In genomic region chr12:104960421-104960820, GRCm38 (mm10) we compare ENCODE assay signal across 18 mouse cellular contexts. TPM values are rescaled to one million over a fixed set of nuclear protein-coding genes. Genes with fewer than 3 reads are reported as not detected.
A peak's percentile ranks its signal among the peaks of the same experiment; 100 is the strongest.
DNase-seq lines count a peak whose midpoint lies in the region; ATAC-seq and TF ChIP-seq lines count a peak whose summit lies in the region.
"Had no signal": no experiment of that assay in that cellular context is flagged by ENCODE, and none has a peak within 500 bp of the region (broad histone marks: within the 10 kb centered on the region; RNA-seq: fewer than 3 reads in every experiment).

No protein-coding gene starts in this region.

- peak; percentile 59 for DNase-seq in lung, embryonic 14.5 days
- no peak for DNase-seq in lung, postnatal 14 days
- DNase-seq in NIH3T3 (ENCODE audit: low read depth) = peak; percentile 70
- DNase-seq in liver, adult 2 months (ENCODE audit: extremely low read depth, low read depth, low spot score) = peak; percentile 63
- DNase-seq in spleen, postnatal 14 days (ENCODE audit: low spot score in 2 of 2) = no peak
- DNase-seq in heart, postnatal 4 days = no peak
- no peak for DNase-seq in layer of hippocampus, adult 9-10 months (ENCODE audit: low spot score)
- DNase-seq: cerebellum, postnatal 14 days; heart, adult 11 months; right cerebral cortex, adult 18-20 months had no signal

- no peak for TF ChIP-seq CTCF in lung, embryonic 14.5 days (IDR thresholded peaks at IDR 0.05; ENCODE audit: low read depth)
- no peak for TF ChIP-seq CTCF in liver, adult 2 months (IDR thresholded peaks at IDR 0.05; ENCODE audit: low read depth, low read length)

- 0 out of 2 replicates have a peak, but pooled peaks cover 4% of the 10 kb centered on the region for H3K4me1 ChIP-seq in lung, embryonic 14.5 days (ENCODE audit: insufficient read depth)
- H3K4me1 ChIP-seq in liver, adult 2 months (ENCODE audit: control insufficient read depth, insufficient read depth, low read length) = no peaks in the 10 kb centered on the region

- H3K4me3 ChIP-seq in lung, embryonic 14.5 days (ENCODE audit: low read depth, low read length) = no peak overlapping the region
- no peak overlapping the region for H3K4me3 ChIP-seq in liver, adult 2 months (ENCODE audit: insufficient read depth, low read depth, low read length)
- H3K4me3 ChIP-seq: embryonic facial prominence, embryonic 10.5 days; erythroblast, embryonic 14.5 days; heart, embryonic 15.5 days; layer of hippocampus, adult 2 months; left cerebral cortex, adult 2 months; stomach, embryonic 15.5 days had no signal

- H3K27me3 ChIP-seq in lung, embryonic 14.5 days (ENCODE audit: insufficient read depth, low read length) = peaks cover 25% of the 10 kb centered on the region
- no peaks in the 10 kb centered on the region for H3K27me3 ChIP-seq in liver, adult 2 months (ENCODE audit: control insufficient read depth, insufficient read depth, low read length)
- H3K27me3 ChIP-seq: stomach, embryonic 15.5 days had no signal

- H3K9ac ChIP-seq in lung, embryonic 14.5 days = no peak overlapping the region
- H3K9ac ChIP-seq in liver, adult 2 months (ENCODE audit: low read depth, low read length) = no peak overlapping the region
- H3K9ac ChIP-seq: heart, embryonic 15.5 days; stomach, embryonic 15.5 days had no signal

- H3K27ac ChIP-seq in lung, embryonic 14.5 days (ENCODE audit: low read depth) = no peak overlapping the region
- no peak overlapping the region for H3K27ac ChIP-seq in liver, adult 2 months (replicated peaks; ENCODE audit: insufficient read depth, low read depth, low read length)
- H3K27ac ChIP-seq: embryonic facial prominence, embryonic 10.5 days; heart, embryonic 15.5 days; layer of hippocampus, adult 2 months; left cerebral cortex, adult 2 months; stomach, embryonic 15.5 days had no signal

- H3K36me3 ChIP-seq in lung, embryonic 14.5 days (ENCODE audit: insufficient read depth) = no peaks in the 10 kb centered on the region
- no peaks in the 10 kb centered on the region for H3K36me3 ChIP-seq in liver, adult 2 months (ENCODE audit: control insufficient read depth, insufficient read depth, low read length)
- H3K36me3 ChIP-seq: embryonic facial prominence, embryonic 10.5 days; heart, embryonic 15.5 days; stomach, embryonic 15.5 days had no signal

- ATAC-seq in lung, embryonic 14.5 days (ENCODE audit: insufficient read depth) = no peak
- peak; percentile 88 for ATAC-seq in megakaryocyte progenitor cell, adult 5-6 weeks (replicated peaks; ENCODE audit: poor library complexity)
- ATAC-seq: forebrain, embryonic 14.5 days had no signal

- H3K9me3 ChIP-seq in lung, embryonic 14.5 days (ENCODE audit: low read depth, low read length) = no peaks in the 10 kb centered on the region
- H3K9me3 ChIP-seq: embryonic facial prominence, embryonic 10.5 days; heart, embryonic 15.5 days; stomach, embryonic 15.5 days had no signal

- no peak for TF ChIP-seq POLR2A in liver, adult 2 months (IDR thresholded peaks at IDR 0.05; ENCODE audit: extremely low read depth, insufficient read depth, low read length)

- no peak overlapping the region for H3K4me2 ChIP-seq in lung, embryonic 14.5 days
- H3K4me2 ChIP-seq: heart, embryonic 15.5 days; stomach, embryonic 15.5 days had no signal

- no peaks in the 10 kb centered on the region for H3K79me2 ChIP-seq in liver, adult 2 months (ENCODE audit: control insufficient read depth, insufficient read depth, low read length)

RNA-seq across cellular contexts. Expression of gene Syne3, which starts 49.2 kb away (rescaled TPM):
- polyA plus RNA-seq in lung, embryonic 14.5 days (2014; fragmentation: Nextera tagmentation; extraction: Ambion mirVana) = 0.29 and 0.39 TPM in 2 replicates
- 3.8 and 4.8 TPM in 2 replicates for total RNA-seq in liver, adult 2 months (2014; rRNA removed)
- polyA plus RNA-seq in liver, adult 2 months (2012; rRNA removed) = 0.81 and 1.6 TPM in 2 replicates
- 10.1 and 13.1 TPM in 2 replicates for total RNA-seq in megakaryocyte progenitor cell, adult 5-6 weeks (2015)
- 19.5 and 21.1 TPM in 2 replicates for total RNA-seq in megakaryocyte progenitor cell, adult 5-6 weeks (2017)
- 1 to 10 TPM; 7.3 to 7.8 TPM for total RNA-seq in heart, postnatal 4 days (2021)

Comparison
In these comparisons a context has a peak if more than half of its experiments do, and no peak if none do; other contexts are left out.
1. DNase-seq: peak in lung, embryonic 14.5 days (single experiment), NIH3T3 (single experiment) and liver, adult 2 months (single experiment); none in lung, postnatal 14 days (single experiment), spleen, postnatal 14 days (0 of 2), heart, postnatal 4 days (single experiment) and layer of hippocampus, adult 9-10 months (single experiment).